Comparison of ENCODE assay signal across 8 mouse cellular contexts in the genomic region with DNA sequence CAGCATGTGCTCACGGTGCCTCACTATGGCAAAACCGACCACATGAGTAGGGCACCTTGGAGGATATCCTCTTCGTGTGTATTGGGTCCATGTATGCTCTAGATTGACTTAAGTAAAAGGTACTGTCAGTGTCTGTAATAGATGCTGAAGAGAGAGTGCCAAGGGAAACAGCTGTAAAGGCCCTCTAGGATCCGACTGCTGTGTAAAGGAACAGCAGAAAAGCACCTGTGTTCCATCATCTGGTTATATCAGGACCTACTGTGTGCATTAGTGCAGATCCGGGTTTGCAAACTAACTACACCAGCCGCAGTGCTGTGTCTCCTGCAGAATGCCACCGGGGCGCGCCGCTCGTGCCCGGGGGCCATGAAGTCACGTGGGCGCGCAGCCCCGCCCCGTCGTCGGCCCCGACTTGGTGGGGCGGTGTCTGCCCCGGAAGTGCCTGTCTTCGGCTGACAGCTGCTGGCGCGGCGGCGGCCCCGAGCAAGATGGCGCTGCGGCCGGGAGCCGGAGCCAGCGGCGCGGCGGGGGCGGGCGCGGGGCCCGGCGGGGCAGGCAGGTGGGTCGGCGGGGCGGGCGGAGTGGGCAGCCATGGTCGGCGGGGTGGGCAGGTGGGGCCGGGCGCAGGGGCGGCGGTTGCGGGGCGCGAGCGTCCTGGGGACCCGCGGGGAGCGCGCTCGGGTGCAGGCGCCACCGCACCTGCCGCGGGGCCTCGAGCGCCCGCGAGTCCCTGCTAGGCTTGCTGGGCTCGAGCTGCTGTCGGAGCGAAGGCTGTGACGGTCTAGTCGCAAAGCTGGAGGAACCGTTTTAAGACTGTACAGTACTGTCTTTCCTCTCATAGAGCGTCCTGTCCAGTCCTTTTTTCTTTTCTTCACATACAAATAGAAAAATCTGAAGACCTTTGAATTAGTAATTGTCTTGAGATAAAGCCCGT. TPM values are rescaled to one million over a fixed set of nuclear protein-coding genes. Genes with fewer than 3 reads are reported as not detected.
DNase-seq lines count a peak whose midpoint lies in the region; ATAC-seq and TF ChIP-seq lines count a peak whose summit lies in the region.

Gene Synrg (plus strand): TSS at position 438 of the 931 bp plus-strand sequence.

- no peaks in the 10 kb centered on the region for H3K9me3 ChIP-seq in hindbrain, postnatal 0 days (ENCODE audit: low read length)

- TF ChIP-seq CTCF in gastrocnemius, adult 2 months (IDR thresholded peaks at IDR 0.05): no peak
- TF ChIP-seq CTCF in hindbrain, postnatal 0 days (IDR thresholded peaks at IDR 0.05; ENCODE audit: low read depth): no peak
- no peak for TF ChIP-seq CTCF in left cerebral cortex, adult 2 months (IDR thresholded peaks at IDR 0.05)

- WGBS in hindbrain, postnatal 0 days: 2% methylated on average over 54 of the region's 76 CpGs

- intact Hi-C loops in gastrocnemius, adult 2 months (cut with DNase I): no loop called here
- intact Hi-C loops in left cerebral cortex, adult 2 months (cut with DNase I): loop anchor here (1.0 to 5.0 kb wide), 4 partner anchors 22 to 68 kb away; partner anchors contain the start of gene Ddx52

- peaks cover 9% of the 10 kb centered on the region for H3K4me1 ChIP-seq in hindbrain, postnatal 0 days (ENCODE audit: insufficient read depth, low read length)

- peak within 1 kb of the TSS; percentile 78 for H3K9ac ChIP-seq in hindbrain, postnatal 0 days (replicated peaks; ENCODE audit: low read length)

- H3K4me2 ChIP-seq in hindbrain, postnatal 0 days (ENCODE audit: low read depth, low read length): peak within 1 kb of the TSS; percentile 65

- peak within 1 kb of the TSS; percentile 90 for H3K4me3 ChIP-seq in gastrocnemius, adult 2 months
- H3K4me3 ChIP-seq in hindbrain, postnatal 0 days (ENCODE audit: low read length): peak within 1 kb of the TSS; percentile 65
- peak within 1 kb of the TSS; percentile 74 for H3K4me3 ChIP-seq in left cerebral cortex, adult 2 months

- ATAC-seq in hindbrain, postnatal 0 days: peak; percentile 98
- peak; percentile 99 for ATAC-seq in megakaryocyte, adult 5-6 weeks (ENCODE audit: poor library complexity, severe bottlenecking)

- peak within 1 kb of the TSS; percentile 88 for H3K27ac ChIP-seq in gastrocnemius, adult 2 months
- peak within 1 kb of the TSS; percentile 92 for H3K27ac ChIP-seq in hindbrain, postnatal 0 days
- peak within 1 kb of the TSS; percentile 90 for H3K27ac ChIP-seq in left cerebral cortex, adult 2 months

- H3K36me3 ChIP-seq in hindbrain, postnatal 0 days (ENCODE audit: insufficient read depth, low read length): peaks cover 15% of the 10 kb centered on the region; the same call in 1 of the 2 replicates

- no peaks in the 10 kb centered on the region for H3K27me3 ChIP-seq in hindbrain, postnatal 0 days (ENCODE audit: insufficient read depth, low read length)

- peak; percentile 79 for DNase-seq in WW6 (ENCODE audit: low read depth, low spot score)
- peak; percentile 76 to 90 for DNase-seq in cerebellum, postnatal 4 days (ENCODE audit: low spot score in 2 of 2)
- DNase-seq in gastrocnemius, adult 2 months: peak; percentile 96
- DNase-seq in hindbrain, postnatal 0 days (ENCODE audit: low spot score): peak; percentile 95
- peak; percentile 90 to 92 for DNase-seq in left cerebral cortex, adult 2 months (ENCODE audit: extremely low spot score in 1 of 2, low spot score in 2 of 2)
- DNase-seq in right cerebral cortex, adult 2 months (ENCODE audit: low spot score in 2 of 2): peak; percentile 83 to 89
- peak; percentile 91 for DNase-seq in urinary bladder, postnatal 14 days (ENCODE audit: low spot score)

RNA-seq across cellular contexts. Expression of gene Synrg, which starts in this region (rescaled TPM):
- 10 to 100 TPM; 40.8 to 41.8 TPM for total RNA-seq in gastrocnemius, adult 2 months (2021)
- total RNA-seq in hindbrain, postnatal 0 days (2014; rRNA removed): 26.8 and 29.2 TPM in 2 replicates
- 14.5 and 15.0 TPM in 2 replicates for polyA plus RNA-seq in hindbrain, postnatal 0 days (2015; fragmentation: Nextera tagmentation; extraction: Ambion mirVana)
- 10 to 100 TPM; 61.2 to 61.3 TPM for total RNA-seq in left cerebral cortex, adult 2 months (2021)
- 25.7 and 27.7 TPM in 2 replicates for total RNA-seq in megakaryocyte, adult 5-6 weeks (2015)
- total RNA-seq in megakaryocyte, adult 5-6 weeks (2017): 20.6 and 23.8 TPM in 2 replicates

Comparison
In these comparisons a context has a peak if more than half of its experiments do, and no peak if none do; other contexts are left out.
1. Peak in every context shown above with its lines: DNase-seq, ATAC-seq, H3K4me3 ChIP-seq and H3K27ac ChIP-seq.